Mouse (Mus musculus): ENCODE results near the gene Plekha7. TPM values are rescaled to one million over a fixed set of nuclear protein-coding genes. Genes with fewer than 3 reads are reported as not detected.

Plekha7 gene
- polyA plus RNA-seq, 1 experiment from 2014 or later = 17.9 TPM

GRCm38 (mm10) chr7:116251516-116251915 lies 56.7 kb downstream of the Plekha7 start:
- ATAC-seq (replicated peaks; ENCODE audit: low FRiP score) (no peak), DNase-seq (ENCODE audit: low spot score) (no peak)
- Histone ChIP-seq H3K27ac (ENCODE audit: low read depth, low read length) (no peak overlapping the region), H3K4me1 (replicated peaks; ENCODE audit: control insufficient read depth, insufficient read depth, low read length) (peaks cover 2% of the 10 kb centered on the region), H3K27me3 (ENCODE audit: control insufficient read depth, insufficient read depth, low read length) (no peaks in the 10 kb centered on the region), H3K4me2 (ENCODE audit: low read depth, low read length, severe bottlenecking) (no peak overlapping the region), H3K9ac (ENCODE audit: low read length) (no peak overlapping the region), H3K4me3 (ENCODE audit: low read depth, low read length) (no peak overlapping the region), H3K9me3 (ENCODE audit: control insufficient read depth, low read length) (no peaks in the 10 kb centered on the region), H3K36me3 (ENCODE audit: control insufficient read depth, insufficient read depth, low read length) (no peaks in the 10 kb centered on the region)
- 87% methylated on average over 3 of the region's 3 CpGs for WGBS

- no peak overlapping the region for H3K27ac ChIP-seq (ENCODE audit: low read depth, low read length)
- no peaks in the 10 kb centered on the region for H3K36me3 ChIP-seq (ENCODE audit: control insufficient read depth, insufficient read depth, low read length)
- H3K4me2 ChIP-seq (ENCODE audit: low read depth, low read length, severe bottlenecking) = no peak overlapping the region
- H3K4me1 ChIP-seq (replicated peaks; ENCODE audit: control insufficient read depth, insufficient read depth, low read length) = peaks cover 5% of the 10 kb centered on the region
- no peaks in the 10 kb centered on the region for H3K27me3 ChIP-seq (ENCODE audit: control insufficient read depth, insufficient read depth, low read length)
- ATAC-seq (replicated peaks; ENCODE audit: low FRiP score) (no peak), DNase-seq (ENCODE audit: low spot score) (no peak)
- H3K4me3 ChIP-seq (ENCODE audit: low read depth, low read length) = no peak overlapping the region
- H3K9ac ChIP-seq (ENCODE audit: low read length) = no peak overlapping the region
- H3K9me3 ChIP-seq (ENCODE audit: control insufficient read depth, low read length) = no peaks in the 10 kb centered on the region
- WGBS = 93% methylated on average over 11 of the region's 11 CpGs
Observed at GRCm38 (mm10) chr7:116248536-116248935, 59.6 kb downstream of the Plekha7 start.

GRCm38 (mm10) chr7:116247377-116247729 lies 60.8 kb downstream of the Plekha7 start:
- peaks cover 5% of the 10 kb centered on the region for H3K4me1 ChIP-seq (replicated peaks; ENCODE audit: control insufficient read depth, insufficient read depth, low read length)
- H3K9ac ChIP-seq (ENCODE audit: low read length) = no peak overlapping the region
- no peak overlapping the region for H3K27ac ChIP-seq (ENCODE audit: low read depth, low read length)
- no peak overlapping the region for H3K4me3 ChIP-seq (ENCODE audit: low read depth, low read length)
- H3K27me3 ChIP-seq (ENCODE audit: control insufficient read depth, insufficient read depth, low read length) = no peaks in the 10 kb centered on the region
- H3K36me3 ChIP-seq (ENCODE audit: control insufficient read depth, insufficient read depth, low read length) = no peaks in the 10 kb centered on the region
- 0 out of 2 replicates have a peak overlapping the region, but pooled peaks have one; percentile 2 for H3K4me2 ChIP-seq (ENCODE audit: low read depth, low read length, severe bottlenecking)
- DNase-seq (ENCODE audit: low spot score) = no peak
- ATAC-seq (replicated peaks; ENCODE audit: low FRiP score) = no peak
- WGBS = 11% methylated on average over 6 of the region's 7 CpGs
- no peaks in the 10 kb centered on the region for H3K9me3 ChIP-seq (ENCODE audit: control insufficient read depth, low read length)

GRCm38 (mm10) chr7:116246696-116247376 lies 61.3 kb downstream of the Plekha7 start:
- H3K4me3 ChIP-seq (ENCODE audit: low read depth, low read length) = no peak overlapping the region
- peaks cover 6% of the 10 kb centered on the region for H3K4me1 ChIP-seq (replicated peaks; ENCODE audit: control insufficient read depth, insufficient read depth, low read length)
- no peak overlapping the region for H3K9ac ChIP-seq (ENCODE audit: low read length)
- H3K9me3 ChIP-seq (ENCODE audit: control insufficient read depth, low read length) = no peaks in the 10 kb centered on the region
- DNase-seq (ENCODE audit: low spot score) (no peak), ATAC-seq (replicated peaks; ENCODE audit: low FRiP score) (0 out of 2 replicates have a peak, but pooled peaks have one; percentile 40)
- H3K36me3 ChIP-seq (ENCODE audit: control insufficient read depth, insufficient read depth, low read length) = no peaks in the 10 kb centered on the region
- no peaks in the 10 kb centered on the region for H3K27me3 ChIP-seq (ENCODE audit: control insufficient read depth, insufficient read depth, low read length)
- 41% methylated on average over 15 of the region's 15 CpGs for WGBS
- 0 out of 2 replicates have a peak overlapping the region, but pooled peaks have one; percentile 5 for H3K4me2 ChIP-seq (ENCODE audit: low read depth, low read length, severe bottlenecking)
- H3K27ac ChIP-seq (ENCODE audit: low read depth, low read length) = no peak overlapping the region

GRCm38 (mm10) chr7:116245815-116246695 lies 62.1 kb downstream of the Plekha7 start:
- DNase-seq (ENCODE audit: low spot score) = no peak
- H3K4me2 ChIP-seq (ENCODE audit: low read depth, low read length, severe bottlenecking) = 0 out of 2 replicates have a peak overlapping the region, but pooled peaks have one; percentile 5
- H3K9ac ChIP-seq (ENCODE audit: low read length) = no peak overlapping the region
- WGBS = 46% methylated on average over 15 of the region's 15 CpGs
- H3K36me3 ChIP-seq (ENCODE audit: control insufficient read depth, insufficient read depth, low read length) = no peaks in the 10 kb centered on the region
- no peaks in the 10 kb centered on the region for H3K27me3 ChIP-seq (ENCODE audit: control insufficient read depth, insufficient read depth, low read length)
- no peak overlapping the region for H3K27ac ChIP-seq (ENCODE audit: low read depth, low read length)
- no peaks in the 10 kb centered on the region for H3K9me3 ChIP-seq (ENCODE audit: control insufficient read depth, low read length)
- H3K4me3 ChIP-seq (ENCODE audit: low read depth, low read length) = no peak overlapping the region
- no peak for ATAC-seq (replicated peaks; ENCODE audit: low FRiP score)
- peaks cover 7% of the 10 kb centered on the region for H3K4me1 ChIP-seq (replicated peaks; ENCODE audit: control insufficient read depth, insufficient read depth, low read length)

- Histone ChIP-seq H3K4me3 (ENCODE audit: low read depth, low read length) (no peak overlapping the region), H3K4me1 (replicated peaks; ENCODE audit: control insufficient read depth, insufficient read depth, low read length) (peaks cover 7% of the 10 kb centered on the region), H3K27me3 (ENCODE audit: control insufficient read depth, insufficient read depth, low read length) (no peaks in the 10 kb centered on the region), H3K27ac (ENCODE audit: low read depth, low read length) (no peak overlapping the region), H3K4me2 (ENCODE audit: low read depth, low read length, severe bottlenecking) (no peak overlapping the region), H3K9me3 (ENCODE audit: control insufficient read depth, low read length) (no peaks in the 10 kb centered on the region), H3K9ac (ENCODE audit: low read length) (no peak overlapping the region), H3K36me3 (ENCODE audit: control insufficient read depth, insufficient read depth, low read length) (no peaks in the 10 kb centered on the region)
- ATAC-seq (replicated peaks; ENCODE audit: low FRiP score) (no peak), DNase-seq (ENCODE audit: low spot score) (no peak)
- WGBS = 71% methylated on average over 7 of the region's 7 CpGs
Observed at GRCm38 (mm10) chr7:116244302-116245165, 63.6 kb downstream of the Plekha7 start.

- Histone ChIP-seq H3K4me1 (replicated peaks; ENCODE audit: control insufficient read depth, insufficient read depth, low read length) (peaks cover 7% of the 10 kb centered on the region), H3K27ac (ENCODE audit: low read depth, low read length) (no peak overlapping the region), H3K4me2 (ENCODE audit: low read depth, low read length, severe bottlenecking) (no peak overlapping the region), H3K9ac (ENCODE audit: low read length) (no peak overlapping the region), H3K4me3 (ENCODE audit: low read depth, low read length) (no peak overlapping the region), H3K9me3 (ENCODE audit: control insufficient read depth, low read length) (no peaks in the 10 kb centered on the region), H3K27me3 (ENCODE audit: control insufficient read depth, insufficient read depth, low read length) (no peaks in the 10 kb centered on the region), H3K36me3 (ENCODE audit: control insufficient read depth, insufficient read depth, low read length) (no peaks in the 10 kb centered on the region)
- DNase-seq (ENCODE audit: low spot score) (no peak), ATAC-seq (replicated peaks; ENCODE audit: low FRiP score) (no peak)
- 86% methylated on average over 3 of the region's 3 CpGs for WGBS
Observed at GRCm38 (mm10) chr7:116242810-116243209, 65.4 kb downstream of the Plekha7 start.

GRCm38 (mm10) chr7:116241601-116242000 lies 66.6 kb downstream of the Plekha7 start:
- DNase-seq (ENCODE audit: low spot score) (no peak), ATAC-seq (replicated peaks; ENCODE audit: low FRiP score) (no peak)
- no peak overlapping the region for H3K4me2 ChIP-seq (ENCODE audit: low read depth, low read length, severe bottlenecking)
- no peak overlapping the region for H3K4me3 ChIP-seq (ENCODE audit: low read depth, low read length)
- H3K27ac ChIP-seq (ENCODE audit: low read depth, low read length) = no peak overlapping the region
- 42% methylated on average over 7 of the region's 7 CpGs for WGBS
- H3K4me1 ChIP-seq (replicated peaks; ENCODE audit: control insufficient read depth, insufficient read depth, low read length) = peaks cover 14% of the 10 kb centered on the region
- H3K9me3 ChIP-seq (ENCODE audit: control insufficient read depth, low read length) = no peaks in the 10 kb centered on the region
- peaks cover 5% of the 10 kb centered on the region for H3K27me3 ChIP-seq (ENCODE audit: control insufficient read depth, insufficient read depth, low read length)
- H3K9ac ChIP-seq (ENCODE audit: low read length) = no peak overlapping the region
- no peaks in the 10 kb centered on the region for H3K36me3 ChIP-seq (ENCODE audit: control insufficient read depth, insufficient read depth, low read length)

All from forebrain, embryonic 11.5 days (tissue).